Mouse (Mus musculus) limb, embryonic 10.5 days (tissue): Measurements from ENCODE around the gene Dctn3. TPM values are rescaled to one million over a fixed set of nuclear protein-coding genes. Genes with fewer than 3 reads are reported as not detected.
A peak's percentile ranks its signal among the peaks of the same experiment; 100 is the strongest.
"Not testable (repeated sequence)": the region's sequence is repeated elsewhere in the genome, so short reads cannot be mapped to it uniquely, and the experiment has no call there.

Experiments
- DNase-seq: peaks from one replicate; pipeline ENCODE4 v3.0.0-alpha.2; 2017; ENCODE audit warnings: low spot score
- H3K27ac ChIP-seq: fragments of 300-500 bp; sonication (generic); 2 replicates; pipeline ENCODE4 v1.5.1; 2016; ENCODE audit warnings: mild to moderate bottlenecking
- H3K27me3 ChIP-seq: fragments of 300-500 bp; sonication (generic); 2 replicates; pipeline ENCODE4 v1.6.1; 2016; ENCODE audit warnings: low read depth, mild to moderate bottlenecking; ENCODE audit not compliant: poor library complexity, severe bottlenecking
- H3K36me3 ChIP-seq: fragments of 300-500 bp; sonication (generic); 2 replicates; pipeline ENCODE4 v1.6.1; 2016; ENCODE audit warnings: mild to moderate bottlenecking, moderate library complexity
- H3K4me1 ChIP-seq: fragments of 300-500 bp; sonication (generic); 2 replicates; pipeline ENCODE4 v1.6.1; 2016
- H3K4me3 ChIP-seq: fragments of 300-500 bp; sonication (generic); 2 replicates; pipeline ENCODE4 v1.5.1; 2016; ENCODE audit warnings: mild to moderate bottlenecking, moderate library complexity
- H3K9me3 ChIP-seq: fragments of 300-500 bp; sonication (generic); replicated peaks from 2 replicates; pipeline ENCODE4 v1.6.1; 2016; ENCODE audit warnings: mild to moderate bottlenecking
- WGBS: fragments of 180-500 bp; shearing (Covaris S2); methylation state at CpG from one replicate; pipeline ENCODE4 v1.1.7; 2016; 5-methylcytosine and 5-hydroxymethylcytosine counted together
- polyA plus RNA-seq: library from polyadenylated mRNA; unstranded; fragments of >200 nt; fragmentation: Nextera tagmentation; extraction: Ambion mirVana; gene quantifications from 2 replicates; pipeline ENCODE4 v1.2.1, GENCODE M21; 2016

Dctn3 gene
- polyA plus RNA-seq, 1 experiment from 2014 or later = 118 TPM

DNA sequence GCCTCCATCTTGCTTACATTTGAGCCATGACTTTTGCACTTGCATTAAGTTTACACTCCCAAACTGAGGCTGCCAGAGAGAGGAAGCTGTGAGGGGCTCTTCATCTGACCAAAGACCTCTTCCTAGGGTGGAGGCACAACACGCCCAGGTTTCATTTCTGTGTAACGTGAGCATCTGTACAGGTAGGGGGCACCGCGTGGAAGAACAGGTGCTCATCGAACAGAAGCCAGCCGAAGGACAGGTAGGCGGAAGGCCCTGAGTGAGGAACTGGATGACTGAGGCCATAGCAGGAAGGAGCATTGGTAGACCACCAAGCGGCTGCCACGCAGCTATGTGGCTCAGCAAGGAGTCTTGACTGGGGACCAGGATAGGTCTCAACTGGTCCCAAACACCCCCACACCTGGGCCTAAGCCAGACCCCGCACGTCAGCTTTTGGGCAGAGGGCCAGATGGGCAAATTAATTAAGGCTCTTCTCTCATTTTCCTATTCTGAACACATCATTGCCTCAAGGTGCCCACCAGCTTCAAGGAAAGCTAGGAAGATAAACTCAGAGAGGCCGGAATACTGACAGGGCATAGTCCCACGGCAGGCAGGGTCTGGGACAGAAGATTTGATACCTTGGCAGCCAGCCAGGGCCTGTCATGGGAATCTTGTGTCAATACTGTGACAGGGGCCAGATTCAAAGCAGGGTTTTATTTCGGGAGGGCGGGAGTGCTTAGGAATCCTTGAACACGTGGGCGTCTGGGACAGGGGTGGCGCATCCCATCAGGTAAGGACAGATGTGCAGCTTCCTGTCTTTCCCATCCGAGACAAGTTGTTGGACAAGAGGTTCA is 16.8 kb downstream of the Dctn3 start:
- H3K4me1 ChIP-seq = peaks cover 41% of the 10 kb centered on the region

DNA sequence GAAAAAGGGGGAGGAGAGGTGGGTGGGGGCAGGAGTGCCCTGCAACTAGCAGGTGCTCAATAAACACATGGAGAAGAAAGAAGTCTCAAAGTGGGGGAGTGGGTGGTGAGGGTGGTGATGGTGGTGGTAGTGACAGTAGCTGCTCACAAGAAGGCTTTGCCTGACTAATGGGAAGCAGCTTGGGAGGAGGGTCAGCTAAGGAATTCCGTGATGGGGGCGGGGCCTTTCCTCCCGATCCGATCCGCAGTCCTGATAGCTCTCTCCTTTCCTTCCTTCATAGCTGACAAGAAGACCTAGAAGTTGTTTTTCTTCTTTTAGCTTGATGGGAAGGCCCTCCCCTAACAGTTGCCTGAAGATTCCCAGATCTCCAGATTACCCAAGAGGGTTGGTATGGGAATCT is 18.3 kb downstream of the Dctn3 start:
- Histone ChIP-seq H3K27ac (no peak overlapping the region), H3K4me1 (peaks cover 41% of the 10 kb centered on the region), H3K36me3 (no peaks in the 10 kb centered on the region), H3K27me3 (peaks cover 44% of the 10 kb centered on the region), H3K4me3 (no peak overlapping the region), H3K9me3 (no peaks in the 10 kb centered on the region)
- no peak for DNase-seq
- 1% methylated on average over 5 of the region's 5 CpGs for WGBS

More for the DNA sequence above, 16.8 kb downstream of the Dctn3 start:
- H3K36me3 ChIP-seq = peaks cover 10% of the 10 kb centered on the region
- no peaks in the 10 kb centered on the region for H3K9me3 ChIP-seq
- 75% methylated on average over 19 of the region's 19 CpGs for WGBS
- H3K4me3 ChIP-seq = no peak overlapping the region
- H3K27ac ChIP-seq = no peak overlapping the region
- peaks cover 44% of the 10 kb centered on the region for H3K27me3 ChIP-seq
- no peak for DNase-seq

DNA sequence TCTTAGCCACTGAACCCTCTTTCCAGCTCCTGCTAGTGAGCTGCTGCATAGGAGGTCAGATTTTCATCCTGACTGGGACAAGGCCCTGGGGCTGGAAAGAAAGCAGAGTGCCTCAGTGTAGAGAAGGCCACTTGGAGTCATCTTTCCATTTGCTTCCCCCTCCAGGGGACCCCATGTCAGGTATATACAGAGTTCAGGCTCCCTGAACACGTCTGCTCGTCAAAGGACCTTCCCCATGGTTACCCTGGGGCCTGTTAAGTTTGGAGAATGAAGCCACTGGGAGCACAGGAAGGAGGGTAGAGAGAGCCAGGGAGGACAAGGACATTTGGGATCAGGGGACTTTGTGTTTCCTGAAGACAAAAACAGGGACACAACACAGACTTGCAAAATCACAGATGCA is 20.7 kb downstream of the Dctn3 start:
- H3K4me3 ChIP-seq, DNase-seq, H3K27ac ChIP-seq, H3K9me3 ChIP-seq, H3K36me3 ChIP-seq: not testable (repeated sequence)
- H3K4me1 ChIP-seq = peaks cover 28% of the 10 kb centered on the region
- H3K27me3 ChIP-seq = peaks cover 52% of the 10 kb centered on the region
- WGBS = 69% methylated on average over 2 of the region's 2 CpGs

DNA sequence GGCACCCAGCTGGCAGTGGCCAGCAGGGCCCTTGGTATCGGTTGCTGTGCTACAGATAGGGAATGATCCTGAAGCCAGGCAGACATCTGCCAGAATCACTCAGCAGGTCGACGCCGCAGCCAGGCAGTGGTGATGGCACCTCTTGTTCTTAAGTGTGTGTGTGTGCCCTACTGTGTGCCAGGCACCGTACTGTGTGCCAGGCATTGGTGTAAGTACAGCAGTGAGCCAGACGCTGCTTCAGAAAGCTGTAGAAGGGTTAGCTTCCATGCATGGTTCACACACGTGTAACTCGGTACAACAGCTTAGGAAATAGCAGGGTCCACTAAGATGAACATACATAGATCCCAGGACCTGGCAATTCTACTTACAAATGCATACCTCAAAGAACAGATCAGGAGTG is 22.7 kb downstream of the Dctn3 start:
- Histone ChIP-seq H3K4me1 (peaks cover 22% of the 10 kb centered on the region), H3K27me3 (peaks cover 38% of the 10 kb centered on the region)
- DNase-seq, H3K9me3 ChIP-seq, H3K4me3 ChIP-seq, H3K27ac ChIP-seq, H3K36me3 ChIP-seq: not testable (repeated sequence)
- 81% methylated on average over 3 of the region's 8 CpGs for WGBS

DNA sequence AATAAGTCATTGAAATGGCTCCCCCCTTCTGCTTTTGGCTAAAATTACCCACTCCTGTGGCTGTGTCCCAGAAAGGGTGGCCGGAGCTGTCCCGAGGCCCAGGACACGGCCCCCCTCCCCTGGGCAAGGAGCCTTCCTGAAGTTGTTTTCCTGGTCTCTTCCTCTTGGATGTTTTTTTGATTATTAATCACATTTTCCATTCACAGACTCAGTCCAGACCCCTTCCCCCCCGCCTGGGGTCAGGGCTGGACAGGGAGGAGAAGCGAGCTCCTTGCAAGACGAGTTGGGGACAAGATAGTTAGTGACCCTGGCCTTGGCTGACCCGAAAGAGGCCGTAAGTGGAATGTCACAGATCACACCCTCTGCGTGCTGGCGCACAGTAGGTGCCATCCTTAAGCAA is 23.2 kb downstream of the Dctn3 start, which contains the start of gene Il11ra1:
Gene Il11ra1, plus strand, starts transcription at position 207 of the 400 bp plus-strand sequence.
- not testable (repeated sequence) for H3K36me3 ChIP-seq, H3K27ac ChIP-seq, DNase-seq, H3K4me3 ChIP-seq, H3K9me3 ChIP-seq
- 78% methylated on average over 10 of the region's 10 CpGs for WGBS
- peaks cover 18% of the 10 kb centered on the region for H3K4me1 ChIP-seq
- peaks cover 34% of the 10 kb centered on the region for H3K27me3 ChIP-seq

DNA sequence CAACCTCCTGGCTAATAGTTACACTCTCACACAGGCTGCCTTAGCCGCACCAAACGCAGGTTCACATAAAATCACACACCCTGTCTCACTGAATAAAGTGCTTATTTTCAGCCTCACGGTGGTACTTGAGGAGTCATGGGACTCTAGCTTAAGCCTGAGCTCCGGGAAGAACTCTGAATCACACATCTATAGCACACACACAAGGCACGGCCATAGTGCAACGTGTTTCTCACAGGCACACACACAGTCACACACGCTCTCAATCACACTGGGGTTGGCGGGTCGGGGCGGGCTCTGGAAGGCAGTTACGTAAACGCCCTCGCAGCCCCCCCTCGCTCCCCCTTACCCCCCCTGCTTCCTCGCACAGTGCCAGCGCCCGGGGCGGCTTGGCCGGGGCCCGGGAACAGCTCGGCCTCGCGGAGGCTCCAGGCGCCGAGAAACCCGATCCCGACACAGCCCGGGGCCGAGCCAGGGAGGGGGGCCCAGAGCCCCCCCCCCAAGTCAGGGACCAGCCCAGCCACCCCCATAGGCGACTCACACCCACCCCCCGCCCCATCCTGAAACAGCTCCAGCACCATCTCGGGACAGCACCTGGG is 24.5 kb downstream of the Dctn3 start:
- WGBS = 5% methylated on average over 23 of the region's 32 CpGs
- H3K27me3 ChIP-seq = peaks cover 24% of the 10 kb centered on the region
- not testable (repeated sequence) for H3K9me3 ChIP-seq, H3K4me3 ChIP-seq, DNase-seq, H3K4me1 ChIP-seq, H3K27ac ChIP-seq, H3K36me3 ChIP-seq

DNA sequence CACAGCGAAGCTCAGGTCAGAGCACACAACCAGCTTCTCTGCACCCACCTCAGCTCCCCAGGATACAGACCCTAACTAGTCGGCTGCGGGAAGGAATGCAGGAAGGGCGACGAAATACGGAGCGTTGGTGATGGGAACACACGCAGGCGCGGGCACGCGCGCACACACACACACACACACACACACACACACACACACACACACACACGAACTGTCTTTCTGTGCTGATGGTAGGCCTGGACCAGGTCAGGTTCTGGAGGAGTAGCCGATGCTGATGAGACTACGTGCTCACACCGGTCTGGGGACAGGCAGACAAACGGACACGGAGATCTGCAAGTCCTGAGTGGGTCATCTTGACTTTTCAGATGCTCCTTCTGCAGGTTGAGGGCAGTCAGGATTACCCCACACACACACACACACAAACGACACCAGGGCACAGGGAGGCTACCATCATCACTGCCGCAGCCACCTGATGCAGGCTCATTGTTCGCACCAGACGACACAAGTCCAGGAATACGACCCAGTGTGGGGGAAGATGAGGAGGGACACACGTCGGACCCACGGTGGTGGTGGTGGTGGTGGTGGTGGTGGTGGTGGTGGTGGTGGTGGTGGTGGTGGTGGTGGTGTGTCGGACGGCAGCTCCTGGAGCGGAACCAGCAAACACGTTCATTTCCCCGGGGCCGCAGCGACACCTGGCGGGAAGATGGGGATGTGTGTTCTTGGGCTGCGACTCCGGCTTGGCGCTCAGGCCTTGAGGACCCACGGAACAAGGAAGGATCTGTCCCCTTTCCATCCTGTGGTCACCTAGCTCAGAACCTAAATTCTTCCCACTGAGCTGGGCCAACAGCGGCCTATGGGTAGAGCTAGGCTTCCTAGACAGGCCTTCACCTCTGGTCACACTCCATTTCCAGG is 25.8 kb downstream of the Dctn3 start, which contains the start of gene Cntfr:
Gene Cntfr, minus strand, starts transcription at position 160 of the 912 bp plus-strand sequence.
- WGBS = 15% methylated on average over 34 of the region's 40 CpGs
- Histone ChIP-seq H3K27me3 (peaks cover 29% of the 10 kb centered on the region), H3K4me1 (peaks cover 11% of the 10 kb centered on the region)
- H3K27ac ChIP-seq, H3K4me3 ChIP-seq, H3K36me3 ChIP-seq, H3K9me3 ChIP-seq: not testable (repeated sequence)
- peak; percentile 87 for DNase-seq

DNA sequence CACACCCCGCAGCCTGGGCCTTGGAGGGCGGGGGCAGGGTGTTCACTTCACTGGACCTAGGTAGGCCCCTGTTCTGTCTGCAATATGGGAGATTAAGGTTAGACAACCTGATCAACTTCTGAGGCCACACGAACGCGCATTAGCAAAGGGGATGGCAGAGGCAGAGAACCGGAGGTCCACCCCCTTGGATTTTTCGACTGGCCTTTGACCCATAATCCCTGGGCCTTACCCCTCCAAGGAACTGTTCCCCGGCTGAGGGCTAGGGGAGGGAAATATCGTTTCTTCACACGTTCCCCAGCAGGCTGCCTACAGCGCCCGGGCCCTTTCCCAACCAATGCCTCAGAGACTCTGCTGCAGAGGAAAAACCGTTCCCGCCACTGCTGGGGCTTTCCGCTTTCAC is 26.5 kb downstream of the Dctn3 start:
- DNase-seq, H3K36me3 ChIP-seq, H3K9me3 ChIP-seq, H3K27ac ChIP-seq, H3K4me3 ChIP-seq: not testable (repeated sequence)
- 2% methylated on average over 14 of the region's 15 CpGs for WGBS
- Histone ChIP-seq H3K4me1 (peaks cover 11% of the 10 kb centered on the region), H3K27me3 (peaks cover 29% of the 10 kb centered on the region)

DNA sequence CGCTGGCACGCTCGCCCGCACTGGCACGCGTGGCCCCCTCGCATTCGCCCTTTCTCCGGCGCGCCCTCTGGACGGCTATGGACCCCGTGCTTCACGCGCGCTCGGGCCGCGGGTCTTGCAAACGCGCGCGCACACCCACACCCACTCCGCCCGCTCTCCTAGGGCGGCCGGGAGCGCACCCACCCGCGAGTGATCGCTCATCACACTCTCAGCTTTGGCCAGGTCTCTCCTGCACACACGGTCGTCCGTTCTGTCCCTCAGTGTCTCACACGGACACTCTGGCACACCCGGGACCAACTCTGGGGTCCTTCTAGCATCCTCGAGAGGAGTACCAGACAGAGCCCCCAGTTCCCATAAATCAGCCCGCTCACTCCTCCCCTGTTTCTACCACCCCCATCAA is 27.2 kb downstream of the Dctn3 start:
- Histone ChIP-seq H3K4me1 (peaks cover 11% of the 10 kb centered on the region), H3K4me3 (peak overlapping the region; percentile 31), H3K27me3 (peaks cover 29% of the 10 kb centered on the region)
- H3K27ac ChIP-seq, H3K9me3 ChIP-seq, DNase-seq, H3K36me3 ChIP-seq: not testable (repeated sequence)
- WGBS = 2% methylated on average over 18 of the region's 38 CpGs

DNA sequence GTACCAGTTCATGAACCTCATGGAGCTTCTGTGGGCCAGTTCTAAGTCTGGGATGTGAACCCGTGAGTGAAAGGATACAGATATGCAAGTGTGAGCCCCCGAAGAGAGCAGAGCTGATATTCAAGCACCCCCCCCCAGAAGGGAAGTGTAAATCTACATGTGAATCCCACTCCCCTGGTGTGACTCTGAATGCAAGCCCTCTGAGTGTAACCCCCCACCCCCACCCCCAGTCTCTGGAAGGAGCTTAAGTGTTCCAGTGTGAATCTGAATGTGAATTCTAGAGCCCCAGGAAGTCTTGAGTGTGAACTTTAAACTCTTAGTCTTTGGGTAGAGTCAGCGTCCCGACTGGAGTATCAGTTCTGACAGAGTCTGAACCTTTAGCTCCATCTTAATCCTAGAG is 29.5 kb downstream of the Dctn3 start:
- not testable (repeated sequence) for H3K27ac ChIP-seq, DNase-seq, H3K4me1 ChIP-seq, H3K4me3 ChIP-seq, H3K36me3 ChIP-seq, H3K9me3 ChIP-seq
- peaks cover 27% of the 10 kb centered on the region for H3K27me3 ChIP-seq
- WGBS = 13% methylated on average over 4 of the region's 4 CpGs

DNA sequence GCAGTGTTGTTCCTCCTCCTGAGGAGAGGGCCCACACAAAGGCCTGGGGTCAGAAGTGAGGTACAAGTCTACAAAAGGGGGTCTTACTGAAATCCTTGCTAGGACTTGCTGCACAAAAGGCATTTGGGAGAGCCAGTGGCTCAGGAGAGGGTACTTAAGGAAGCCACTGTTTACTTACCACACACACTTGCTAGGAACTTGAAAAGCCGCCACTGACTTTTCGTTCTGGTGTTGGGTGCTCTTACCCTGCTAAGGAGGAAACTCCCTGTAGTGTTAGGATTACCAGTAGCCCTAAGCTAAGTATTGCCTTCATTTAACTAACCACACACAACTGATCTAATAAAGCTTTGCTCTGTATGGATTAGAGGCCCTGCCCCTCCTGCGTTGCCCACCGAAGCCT is 33.0 kb downstream of the Dctn3 start:
- H3K36me3 ChIP-seq, DNase-seq, H3K4me1 ChIP-seq, H3K4me3 ChIP-seq, H3K9me3 ChIP-seq, H3K27ac ChIP-seq: not testable (repeated sequence)
- WGBS = no CpG with 5 or more reads among the region's 4 CpGs
- H3K27me3 ChIP-seq = peaks cover 30% of the 10 kb centered on the region

DNA sequence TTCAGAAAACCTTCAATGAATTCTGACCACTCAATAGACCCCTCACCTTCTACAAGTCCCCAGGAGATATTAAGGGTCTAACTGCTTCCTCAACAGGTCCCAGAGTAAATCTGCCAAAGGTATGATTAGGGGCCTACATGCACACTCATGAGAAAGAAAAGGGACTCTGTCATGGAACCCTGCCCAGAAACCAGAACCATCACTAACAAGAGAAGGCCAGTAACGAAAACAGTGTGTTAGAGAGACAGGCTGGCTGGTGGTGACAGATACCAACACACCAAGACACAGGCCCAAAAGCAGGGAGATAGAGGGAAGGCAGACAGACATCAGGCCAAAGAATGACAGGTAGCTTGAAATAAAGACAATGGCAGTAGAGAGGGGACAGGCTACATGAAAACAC is 34.4 kb downstream of the Dctn3 start:
- peaks cover 10% of the 10 kb centered on the region for H3K4me1 ChIP-seq
- not testable (repeated sequence) for H3K9me3 ChIP-seq, H3K27ac ChIP-seq, DNase-seq, H3K36me3 ChIP-seq, H3K4me3 ChIP-seq
- WGBS = 58% methylated on average over 1 of the region's 1 CpGs
- peaks cover 39% of the 10 kb centered on the region for H3K27me3 ChIP-seq
